Mouse (Mus musculus) neural tube, embryonic 14.5 days (tissue): ENCODE data around the gene Trim44. TPM values are rescaled to one million over a fixed set of nuclear protein-coding genes. Genes with fewer than 3 reads are reported as not detected.

Experiments
- ATAC-seq: fragments of 200-750 bp; cut with Nextera tagmentation; 2 replicates; pipeline ENCODE4 v1.8.0; 2017; ENCODE audit warnings: low read depth, mild to moderate bottlenecking, moderate TSS enrichment, moderate library complexity
- H3K27ac ChIP-seq: fragments of 300-500 bp; sonication (generic); 2 replicates; pipeline ENCODE4 v1.5.1; 2014; ENCODE audit warnings: low read depth, mild to moderate bottlenecking, control low read depth, low read length, moderate library complexity, mixed read lengths
- H3K27me3 ChIP-seq: fragments of 300-500 bp; sonication (generic); 2 replicates; pipeline ENCODE4 v1.6.1; 2014; ENCODE audit warnings: low read length; ENCODE audit not compliant: control insufficient read depth, insufficient read depth
- H3K36me3 ChIP-seq: fragments of 300-500 bp; sonication (generic); 2 replicates; pipeline ENCODE4 v1.6.1; 2014; ENCODE audit warnings: low read length, mixed read lengths; ENCODE audit not compliant: control insufficient read depth, insufficient read depth
- H3K4me1 ChIP-seq: fragments of 300-500 bp; sonication (generic); 2 replicates; pipeline ENCODE4 v1.6.1; 2014; ENCODE audit warnings: low read length; ENCODE audit not compliant: control insufficient read depth, insufficient read depth
- H3K4me2 ChIP-seq: fragments of 300-500 bp; sonication (generic); 2 replicates; pipeline ENCODE4 v1.6.1; 2014; ENCODE audit warnings: mild to moderate bottlenecking, low read depth, low read length, control low read depth
- H3K4me3 ChIP-seq: fragments of 300-500 bp; sonication (generic); 2 replicates; pipeline ENCODE4 v1.5.1; 2014; ENCODE audit warnings: low read depth, low read length, control low read depth, mixed read lengths
- H3K9ac ChIP-seq: fragments of 300-500 bp; sonication (generic); replicated peaks from 2 replicates; pipeline ENCODE4 v1.6.1; 2014; ENCODE audit warnings: low read depth, mild to moderate bottlenecking, control low read depth, low read length, mixed read lengths
- H3K9me3 ChIP-seq: fragments of 300-500 bp; sonication (generic); 2 replicates; pipeline ENCODE4 v1.6.1; 2016; ENCODE audit warnings: low read length; ENCODE audit not compliant: control insufficient read depth
- WGBS: fragments of 180-500 bp; shearing (Covaris S2); extraction: QIAGEN DNeasy Blood & Tissue Kit; methylation state at CpG from one replicate; pipeline ENCODE4 v1.1.7; 2014; 5-methylcytosine and 5-hydroxymethylcytosine counted together
- polyA plus RNA-seq: library from polyadenylated mRNA; unstranded; fragments of >200 nt; fragmentation: Nextera tagmentation; extraction: Ambion mirVana; gene quantifications from 2 replicates; pipeline ENCODE4 v1.2.1, GENCODE M21; 2014

Trim44 gene
- polyA plus RNA-seq, 1 experiment from 2014 or later, result 79.7 TPM

GRCm38 (mm10) chr2:102412738-102413137, 5.1 kb upstream of the Trim44 start:
- no peak for ATAC-seq
- Histone ChIP-seq H3K9me3 (no peaks in the 10 kb centered on the region), H3K4me2 (no peak overlapping the region), H3K9ac (no peak overlapping the region), H3K27me3 (no peaks in the 10 kb centered on the region), H3K4me1 (peaks cover 5% of the 10 kb centered on the region; the same call in 1 of the 2 replicates), H3K36me3 (no peaks in the 10 kb centered on the region), H3K27ac (no peak overlapping the region), H3K4me3 (no peak overlapping the region)
- WGBS, result 92% methylated on average over 2 of the region's 2 CpGs

- Histone ChIP-seq H3K9me3 (no peaks in the 10 kb centered on the region), H3K4me3 (no peak overlapping the region), H3K4me1 (peaks cover 8% of the 10 kb centered on the region; the same call in 1 of the 2 replicates), H3K4me2 (no peak overlapping the region), H3K9ac (no peak overlapping the region), H3K27ac (no peak overlapping the region), H3K27me3 (no peaks in the 10 kb centered on the region), H3K36me3 (no peaks in the 10 kb centered on the region)
- WGBS, result 88% methylated on average over 4 of the region's 4 CpGs
- ATAC-seq, result no peak
Observed at GRCm38 (mm10) chr2:102410615-102411014, 3.0 kb upstream of the Trim44 start.

GRCm38 (mm10) chr2:102409741-102410140, 2.1 kb upstream of the Trim44 start:
- Histone ChIP-seq H3K4me2 (no peak overlapping the region), H3K4me3 (no peak overlapping the region), H3K4me1 (peaks cover 8% of the 10 kb centered on the region; the same call in 1 of the 2 replicates), H3K27me3 (no peaks in the 10 kb centered on the region), H3K9me3 (no peaks in the 10 kb centered on the region), H3K27ac (no peak overlapping the region), H3K9ac (no peak overlapping the region), H3K36me3 (no peaks in the 10 kb centered on the region)
- no peak for ATAC-seq
- WGBS, result 85% methylated on average over 3 of the region's 3 CpGs

- ATAC-seq, result no peak
- Histone ChIP-seq H3K9me3 (no peaks in the 10 kb centered on the region), H3K9ac (no peak overlapping the region), H3K4me2 (no peak overlapping the region), H3K27me3 (no peaks in the 10 kb centered on the region), H3K36me3 (no peaks in the 10 kb centered on the region), H3K4me3 (no peak overlapping the region), H3K27ac (no peak overlapping the region), H3K4me1 (peaks cover 8% of the 10 kb centered on the region; the same call in 1 of the 2 replicates)
- 86% methylated on average over 4 of the region's 4 CpGs for WGBS
Observed at GRCm38 (mm10) chr2:102406324-102407304, 1.0 kb downstream of the Trim44 start.

- no peak for ATAC-seq
- Histone ChIP-seq H3K4me1 (peaks cover 14% of the 10 kb centered on the region; the same call in 1 of the 2 replicates), H3K9me3 (no peaks in the 10 kb centered on the region), H3K27ac (no peak overlapping the region), H3K36me3 (no peaks in the 10 kb centered on the region), H3K4me3 (no peak overlapping the region), H3K9ac (no peak overlapping the region), H3K4me2 (no peak overlapping the region), H3K27me3 (no peaks in the 10 kb centered on the region)
- 69% methylated on average over 5 of the region's 5 CpGs for WGBS
Observed at GRCm38 (mm10) chr2:102403982-102404381, 3.6 kb downstream of the Trim44 start.

- H3K9ac ChIP-seq, result no peak overlapping the region
Observed at GRCm38 (mm10) chr2:102403306-102403705, 4.3 kb downstream of the Trim44 start.

GRCm38 (mm10) chr2:102401352-102401692, 6.3 kb downstream of the Trim44 start:
- WGBS, result 19% methylated on average over 6 of the region's 6 CpGs
- peak overlapping the region; percentile 65 for H3K9ac ChIP-seq
- H3K4me2 ChIP-seq, result peak overlapping the region; percentile 94
- no peaks in the 10 kb centered on the region for H3K9me3 ChIP-seq
- H3K4me1 ChIP-seq, result peaks cover 10% of the 10 kb centered on the region; the same call in 1 of the 2 replicates
- no peaks in the 10 kb centered on the region for H3K36me3 ChIP-seq
- H3K27ac ChIP-seq, result peak overlapping the region; percentile 96
- H3K4me3 ChIP-seq, result peak overlapping the region; percentile 77
- no peak for ATAC-seq
- H3K27me3 ChIP-seq, result no peaks in the 10 kb centered on the region

More at GRCm38 (mm10) chr2:102403306-102403705, 4.3 kb downstream of the Trim44 start:
- no peak overlapping the region for H3K27ac ChIP-seq
- no peaks in the 10 kb centered on the region for H3K27me3 ChIP-seq
- no peaks in the 10 kb centered on the region for H3K36me3 ChIP-seq
- no peak overlapping the region for H3K4me2 ChIP-seq
- no peaks in the 10 kb centered on the region for H3K9me3 ChIP-seq
- H3K4me1 ChIP-seq, result peaks cover 16% of the 10 kb centered on the region; the same call in 1 of the 2 replicates
- WGBS, result 92% methylated on average over 4 of the region's 4 CpGs
- no peak overlapping the region for H3K4me3 ChIP-seq
- ATAC-seq, result no peak

GRCm38 (mm10) chr2:102400605-102401351, 6.8 kb downstream of the Trim44 start:
- peak; percentile 94 for ATAC-seq
- Histone ChIP-seq H3K4me2 (peak overlapping the region; percentile 94), H3K9ac (peak overlapping the region; percentile 65), H3K4me1 (peaks cover 10% of the 10 kb centered on the region; the same call in 1 of the 2 replicates), H3K27me3 (no peaks in the 10 kb centered on the region), H3K36me3 (no peaks in the 10 kb centered on the region), H3K27ac (peak overlapping the region; percentile 96), H3K9me3 (no peaks in the 10 kb centered on the region), H3K4me3 (peak overlapping the region; percentile 77)
- under 1% methylated on average over 68 of the region's 94 CpGs for WGBS
